Mouse (Mus musculus) kidney, postnatal 10 days (tissue): ENCODE measurements around the gene Pih1d1.
A peak's percentile ranks its signal among the peaks of the same experiment; 100 is the strongest.
"Not testable (repeated sequence)": the region's sequence is repeated elsewhere in the genome, so short reads cannot be mapped to it uniquely, and the experiment has no call there.

Experiments used
- DNase-seq: peaks from one replicate; pipeline ENCODE4 v3.0.0; 2021; ENCODE audit warnings: mixed read lengths

Gene Pih1d1

GRCm38 (mm10) chr7:45169495-45169894, 15.4 kb downstream of the Pih1d1 start:
- no peak for DNase-seq

- DNase-seq: no peak
Measured at GRCm38 (mm10) chr7:45172974-45173373, 18.9 kb downstream of the Pih1d1 start.

GRCm38 (mm10) chr7:45173772-45174171, 19.7 kb downstream of the Pih1d1 start:
- not testable (repeated sequence) for DNase-seq

- DNase-seq: no peak
Measured at GRCm38 (mm10) chr7:45174567-45175280, 20.6 kb downstream of the Pih1d1 start.

GRCm38 (mm10) chr7:45175398-45175797, 21.3 kb downstream of the Pih1d1 start:
- DNase-seq: no peak

- DNase-seq: no peak
Measured at GRCm38 (mm10) chr7:45175929-45176328, 21.8 kb downstream of the Pih1d1 start.

- DNase-seq: no peak
Measured at GRCm38 (mm10) chr7:45176356-45176755, 22.3 kb downstream of the Pih1d1 start.

- no peak for DNase-seq
Measured at GRCm38 (mm10) chr7:45178550-45178949, 24.4 kb downstream of the Pih1d1 start.

- DNase-seq: no peak
Measured at GRCm38 (mm10) chr7:45179469-45179868, 25.4 kb downstream of the Pih1d1 start, which contains the start of gene Gfy. Gfy (minus strand) TSS chr7:45179569.

- no peak for DNase-seq
Measured at GRCm38 (mm10) chr7:45180896-45181477, 26.9 kb downstream of the Pih1d1 start, which contains the start of gene Pth2. Pth2 (plus strand) TSS chr7:45180995.

- no peak for DNase-seq
Measured at GRCm38 (mm10) chr7:45181540-45181939, 27.4 kb downstream of the Pih1d1 start.

- DNase-seq: peak; percentile 91
Measured at GRCm38 (mm10) chr7:45182199-45182601, 28.1 kb downstream of the Pih1d1 start.

GRCm38 (mm10) chr7:45182606-45183005, 28.5 kb downstream of the Pih1d1 start:
- peak; percentile 52 for DNase-seq

GRCm38 (mm10) chr7:45183672-45184071, 29.6 kb downstream of the Pih1d1 start:
- no peak for DNase-seq

GRCm38 (mm10) chr7:45185921-45186320, 31.8 kb downstream of the Pih1d1 start:
- DNase-seq: no peak

- DNase-seq: no peak
Measured at GRCm38 (mm10) chr7:45189600-45189999, 35.5 kb downstream of the Pih1d1 start.

GRCm38 (mm10) chr7:45190186-45190585, 36.1 kb downstream of the Pih1d1 start:
- no peak for DNase-seq

- DNase-seq: no peak
Measured at GRCm38 (mm10) chr7:45191161-45191560, 37.1 kb downstream of the Pih1d1 start.

GRCm38 (mm10) chr7:45191803-45192363, 37.8 kb downstream of the Pih1d1 start:
- peak; percentile 40 for DNase-seq

- DNase-seq: no peak
Measured at GRCm38 (mm10) chr7:45192585-45193310, 38.6 kb downstream of the Pih1d1 start.

GRCm38 (mm10) chr7:45193406-45193805, 39.3 kb downstream of the Pih1d1 start:
- no peak for DNase-seq

- no peak for DNase-seq
Measured at GRCm38 (mm10) chr7:45193871-45194785, 40.0 kb downstream of the Pih1d1 start.
